Mouse (Mus musculus): ENCODE data around the gene Rae1.

DNA sequence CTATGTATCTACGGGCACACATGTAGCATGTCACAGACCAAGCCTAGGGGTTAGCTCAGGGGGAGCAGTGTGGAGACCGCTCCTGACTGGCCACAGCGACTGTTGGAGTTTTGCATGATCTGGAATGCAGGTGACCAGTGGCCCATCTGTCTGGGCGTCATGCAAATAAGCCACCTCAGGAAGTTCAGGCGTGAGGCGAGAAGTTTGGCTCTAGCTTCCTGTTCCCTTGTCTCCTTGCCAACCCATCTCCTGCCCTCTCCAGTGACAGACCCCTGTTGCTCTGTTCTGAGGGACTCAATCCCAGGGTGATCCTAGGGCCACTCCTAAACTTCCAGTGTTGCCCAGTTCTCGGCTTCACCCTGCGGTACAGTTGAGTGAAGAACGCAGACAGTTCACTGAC lies 60.5 kb downstream of the Rae1 start:
- TF ChIP-seq EP300 (IDR thresholded peaks at IDR 0.05) (no peak), CTCF (IDR thresholded peaks at IDR 0.05) (no peak)
